Mouse (Mus musculus): ENCODE measurements around the gene Tmppe. TPM values are rescaled to one million over a fixed set of nuclear protein-coding genes. Genes with fewer than 3 reads are reported as not detected.
"Not testable (repeated sequence)": the region's sequence is repeated elsewhere in the genome, so short reads cannot be mapped to it uniquely, and the experiment has no call there.

The Tmppe gene
- polyA plus RNA-seq, 1 experiment, result 1.1 TPM

- Histone ChIP-seq H3K4me1 (ENCODE audit: control insufficient read depth, insufficient read depth, insufficient read length, low read length) (0 out of 2 replicates have a peak, but pooled peaks cover 8% of the 10 kb centered on the region), H3K27ac (replicated peaks; ENCODE audit: low read depth, low read length) (no peak overlapping the region), H3K4me3 (ENCODE audit: insufficient read depth, low read depth, low read length) (0 out of 2 replicates have a peak overlapping the region, but pooled peaks have one; percentile 24)
Observed at GRCm38 (mm10) chr9:114388701-114389370, 12.1 kb upstream of the Tmppe start.

- Histone ChIP-seq H3K4me1 (ENCODE audit: control insufficient read depth, insufficient read depth, insufficient read length, low read length) (0 out of 2 replicates have a peak, but pooled peaks cover 8% of the 10 kb centered on the region), H3K27ac (replicated peaks; ENCODE audit: low read depth, low read length) (no peak overlapping the region), H3K4me3 (ENCODE audit: insufficient read depth, low read depth, low read length) (peak overlapping the region; percentile 24; the same call in 1 of the 2 replicates)
Observed at GRCm38 (mm10) chr9:114389371-114389904, 11.5 kb upstream of the Tmppe start.

GRCm38 (mm10) chr9:114389905-114390748 is 10.8 kb upstream of the Tmppe start, which contains the start of gene Crtap:
Gene Crtap (minus strand): TSS chr9:114390675.
- Histone ChIP-seq H3K4me1 (ENCODE audit: control insufficient read depth, insufficient read depth, insufficient read length, low read length) (0 out of 2 replicates have a peak, but pooled peaks cover 8% of the 10 kb centered on the region), H3K4me3 (ENCODE audit: insufficient read depth, low read depth, low read length) (peak within 1 kb of the TSS; percentile 72), H3K27ac (replicated peaks; ENCODE audit: low read depth, low read length) (no peak within 1 kb of the TSS)

- peak overlapping the region; percentile 72 for H3K4me3 ChIP-seq (ENCODE audit: insufficient read depth, low read depth, low read length)
- 0 out of 2 replicates have a peak, but pooled peaks cover 8% of the 10 kb centered on the region for H3K4me1 ChIP-seq (ENCODE audit: control insufficient read depth, insufficient read depth, insufficient read length, low read length)
Observed at GRCm38 (mm10) chr9:114390749-114391075, 10.2 kb upstream of the Tmppe start.

GRCm38 (mm10) chr9:114394136-114394535 is 6.8 kb upstream of the Tmppe start:
- not testable (repeated sequence) for H3K4me3 ChIP-seq (ENCODE audit: insufficient read depth, low read depth, low read length); H3K4me1 ChIP-seq (ENCODE audit: control insufficient read depth, insufficient read depth, insufficient read length, low read length); H3K27ac ChIP-seq (replicated peaks; ENCODE audit: low read depth, low read length)

More at GRCm38 (mm10) chr9:114390749-114391075, 10.2 kb upstream of the Tmppe start:
- no peak overlapping the region for H3K27ac ChIP-seq (replicated peaks; ENCODE audit: low read depth, low read length)

- Histone ChIP-seq H3K4me3 (ENCODE audit: insufficient read depth, low read depth, low read length) (no peak overlapping the region), H3K27ac (replicated peaks; ENCODE audit: low read depth, low read length) (no peak overlapping the region), H3K4me1 (ENCODE audit: control insufficient read depth, insufficient read depth, insufficient read length, low read length) (no peaks in the 10 kb centered on the region)
Observed at GRCm38 (mm10) chr9:114394677-114395076, 6.2 kb upstream of the Tmppe start.

- Histone ChIP-seq H3K4me3 (ENCODE audit: insufficient read depth, low read depth, low read length) (no peak overlapping the region), H3K27ac (replicated peaks; ENCODE audit: low read depth, low read length) (no peak overlapping the region), H3K4me1 (ENCODE audit: control insufficient read depth, insufficient read depth, insufficient read length, low read length) (no peaks in the 10 kb centered on the region)
Observed at GRCm38 (mm10) chr9:114395258-114395657, 5.6 kb upstream of the Tmppe start.

- no peak overlapping the region for H3K4me3 ChIP-seq (ENCODE audit: insufficient read depth, low read depth, low read length)
- no peak overlapping the region for H3K27ac ChIP-seq (replicated peaks; ENCODE audit: low read depth, low read length)
- no peaks in the 10 kb centered on the region for H3K4me1 ChIP-seq (ENCODE audit: control insufficient read depth, insufficient read depth, insufficient read length, low read length)
Observed at GRCm38 (mm10) chr9:114399680-114400079, 1.2 kb upstream of the Tmppe start.

- H3K4me3 ChIP-seq (ENCODE audit: insufficient read depth, low read depth, low read length), result peak overlapping the region; percentile 84
- peak overlapping the region; percentile 49 for H3K27ac ChIP-seq (replicated peaks; ENCODE audit: low read depth, low read length)
- H3K4me1 ChIP-seq (ENCODE audit: control insufficient read depth, insufficient read depth, insufficient read length, low read length), result no peaks in the 10 kb centered on the region
Observed at GRCm38 (mm10) chr9:114400588-114400948, 337 bp upstream of the Tmppe start.

GRCm38 (mm10) chr9:114401685-114402080 is 778 bp downstream of the Tmppe start:
- peak overlapping the region; percentile 84 for H3K4me3 ChIP-seq (ENCODE audit: insufficient read depth, low read depth, low read length)
- H3K4me1 ChIP-seq (ENCODE audit: control insufficient read depth, insufficient read depth, insufficient read length, low read length), result no peaks in the 10 kb centered on the region
- no peak overlapping the region for H3K27ac ChIP-seq (replicated peaks; ENCODE audit: low read depth, low read length)

GRCm38 (mm10) chr9:114407676-114408075 is 6.8 kb downstream of the Tmppe start:
- Histone ChIP-seq H3K4me3 (ENCODE audit: insufficient read depth, low read depth, low read length) (no peak overlapping the region), H3K4me1 (ENCODE audit: control insufficient read depth, insufficient read depth, insufficient read length, low read length) (no peaks in the 10 kb centered on the region), H3K27ac (replicated peaks; ENCODE audit: low read depth, low read length) (no peak overlapping the region)

GRCm38 (mm10) chr9:114410313-114410862 is 9.5 kb downstream of the Tmppe start:
- no peak overlapping the region for H3K27ac ChIP-seq (replicated peaks; ENCODE audit: low read depth, low read length)
- no peaks in the 10 kb centered on the region for H3K4me1 ChIP-seq (ENCODE audit: control insufficient read depth, insufficient read depth, insufficient read length, low read length)
- no peak overlapping the region for H3K4me3 ChIP-seq (ENCODE audit: insufficient read depth, low read depth, low read length)

GRCm38 (mm10) chr9:114411295-114411694 is 10.4 kb downstream of the Tmppe start:
- H3K27ac ChIP-seq (replicated peaks; ENCODE audit: low read depth, low read length), result no peak overlapping the region
- H3K4me1 ChIP-seq (ENCODE audit: control insufficient read depth, insufficient read depth, insufficient read length, low read length), result no peaks in the 10 kb centered on the region
- H3K4me3 ChIP-seq (ENCODE audit: insufficient read depth, low read depth, low read length), result no peak overlapping the region

- H3K27ac ChIP-seq (replicated peaks; ENCODE audit: low read depth, low read length), result no peak overlapping the region
- H3K4me1 ChIP-seq (ENCODE audit: control insufficient read depth, insufficient read depth, insufficient read length, low read length), result no peaks in the 10 kb centered on the region
- no peak overlapping the region for H3K4me3 ChIP-seq (ENCODE audit: insufficient read depth, low read depth, low read length)
Observed at GRCm38 (mm10) chr9:114412406-114412805, 11.5 kb downstream of the Tmppe start.

GRCm38 (mm10) chr9:114413866-114414265 is 13.0 kb downstream of the Tmppe start:
- H3K4me1 ChIP-seq (ENCODE audit: control insufficient read depth, insufficient read depth, insufficient read length, low read length), result no peaks in the 10 kb centered on the region
- no peak overlapping the region for H3K27ac ChIP-seq (replicated peaks; ENCODE audit: low read depth, low read length)
- no peak overlapping the region for H3K4me3 ChIP-seq (ENCODE audit: insufficient read depth, low read depth, low read length)

Data from brown adipose tissue, adult 24 weeks (tissue).